Mouse (Mus musculus) fat pad, adult 2 months (tissue): Measurements from ENCODE around the gene Nhsl2.

ENCODE experiments used
- DNase-seq: peaks from one replicate; pipeline ENCODE4 v3.0.0-alpha.2; 2011; ENCODE audit warnings: low read depth, low spot score; ENCODE audit errors: extremely low read depth

Nhsl2 gene

GRCm38 (mm10) chrX:102037506-102037905 lies 188.3 kb downstream of the Nhsl2 start:
- DNase-seq = no peak

- DNase-seq = no peak
These were observed 192.4 kb downstream of the Nhsl2 start for GRCm38 (mm10) chrX:102041562-102041961.

- DNase-seq = no peak
These were observed 193.2 kb downstream of the Nhsl2 start for GRCm38 (mm10) chrX:102042386-102042785.

GRCm38 (mm10) chrX:102050552-102050951 lies 201.4 kb downstream of the Nhsl2 start:
- no peak for DNase-seq

- no peak for DNase-seq
These were observed 202.0 kb downstream of the Nhsl2 start for GRCm38 (mm10) chrX:102051225-102051624.

GRCm38 (mm10) chrX:102053371-102053770 lies 204.2 kb downstream of the Nhsl2 start:
- no peak for DNase-seq

- no peak for DNase-seq
These were observed 204.8 kb downstream of the Nhsl2 start for GRCm38 (mm10) chrX:102054009-102054408.

GRCm38 (mm10) chrX:102059437-102059836 lies 210.3 kb downstream of the Nhsl2 start:
- DNase-seq = no peak

- DNase-seq = no peak
These were observed 211.1 kb downstream of the Nhsl2 start for GRCm38 (mm10) chrX:102060243-102060642.

GRCm38 (mm10) chrX:102060891-102061290 lies 211.7 kb downstream of the Nhsl2 start:
- no peak for DNase-seq

GRCm38 (mm10) chrX:102064062-102064461 lies 214.9 kb downstream of the Nhsl2 start:
- DNase-seq = no peak

GRCm38 (mm10) chrX:102065213-102065775 lies 216.1 kb downstream of the Nhsl2 start:
- no peak for DNase-seq

- DNase-seq = no peak
These were observed 216.9 kb downstream of the Nhsl2 start for GRCm38 (mm10) chrX:102066134-102066533.

- DNase-seq = no peak
These were observed 217.9 kb downstream of the Nhsl2 start for GRCm38 (mm10) chrX:102067118-102067517.

GRCm38 (mm10) chrX:102068811-102069540 lies 219.8 kb downstream of the Nhsl2 start:
- no peak for DNase-seq

- no peak for DNase-seq
These were observed 221.6 kb downstream of the Nhsl2 start, which contains the start of gene Rtl5 for GRCm38 (mm10) chrX:102070591-102071471. Rtl5 (minus strand) TSS chrX:102071304.

- no peak for DNase-seq
These were observed 222.3 kb downstream of the Nhsl2 start for GRCm38 (mm10) chrX:102071517-102071916.

- no peak for DNase-seq
These were observed 224.6 kb downstream of the Nhsl2 start for GRCm38 (mm10) chrX:102073605-102074325.

GRCm38 (mm10) chrX:102074435-102074834 lies 225.2 kb downstream of the Nhsl2 start:
- DNase-seq = no peak

- DNase-seq = no peak
These were observed 226.0 kb downstream of the Nhsl2 start for GRCm38 (mm10) chrX:102075158-102075557.
